Mouse (Mus musculus) cortical plate, adult 2 months (tissue): ENCODE measurements around the gene Ctdsp1.

Experiments used
- CTCF ChIP-seq: fragments of 200-500 bp; IDR thresholded peaks from 2 replicates; pipeline ENCODE4 v1.5.1; 2011; ENCODE audit warnings: mild to moderate bottlenecking, control low read depth, low read length; ENCODE audit not compliant: insufficient read depth; ENCODE audit errors: extremely low read depth
- POLR2A ChIP-seq: fragments of 200-500 bp; IDR thresholded peaks from 2 replicates; pipeline ENCODE4 v1.6.1; 2011; ENCODE audit warnings: mild to moderate bottlenecking, low read length, control low read depth; ENCODE audit not compliant: insufficient read depth; ENCODE audit errors: extremely low read depth

GRCm38 (mm10) chr1:74357531-74357930, 33.8 kb upstream of the Ctdsp1 start:
- TF ChIP-seq POLR2A = no peak
- TF ChIP-seq CTCF = no peak
